In the genomic region with DNA sequence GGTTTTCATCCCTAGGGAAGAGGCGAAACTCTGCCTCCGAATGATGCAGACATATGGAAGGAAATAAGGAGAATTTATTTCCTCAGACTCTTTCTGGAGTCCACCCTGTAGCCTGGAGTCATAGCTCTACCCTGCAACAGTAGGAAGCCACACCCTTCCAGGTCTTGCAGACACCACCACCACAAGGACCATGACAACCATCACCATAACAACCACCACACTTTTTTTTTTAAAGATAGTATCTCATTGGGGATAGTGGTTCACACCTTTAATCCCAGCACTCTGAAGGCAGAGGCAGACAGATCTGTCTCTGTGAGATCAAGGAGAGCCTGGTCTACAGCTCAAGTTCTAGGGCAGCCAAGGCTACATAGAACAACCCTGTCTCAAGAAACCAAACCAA, we compare ENCODE assay signal across 20 mouse cellular contexts. TPM values are rescaled to one million over a fixed set of nuclear protein-coding genes. Genes with fewer than 3 reads are reported as not detected.
A peak's percentile ranks its signal among the peaks of the same experiment; 100 is the strongest.
DNase-seq lines count a peak whose midpoint lies in the region; ATAC-seq and TF ChIP-seq lines count a peak whose summit lies in the region.
"Had no signal": no experiment of that assay in that cellular context is flagged by ENCODE, and none has a peak within 500 bp of the region (broad histone marks: within the 10 kb centered on the region; RNA-seq: fewer than 3 reads in every experiment).

No protein-coding gene starts in this region.

- no peak overlapping the region for H3K27ac ChIP-seq in ES-E14 (ENCODE audit: insufficient read depth, low read depth, low read length, poor library complexity, severe bottlenecking)
- no peak overlapping the region for H3K27ac ChIP-seq in forebrain, embryonic 16.5 days (ENCODE audit: low read length)
- H3K27ac ChIP-seq: embryonic facial prominence, embryonic 13.5 days; forebrain, embryonic 12.5 days; gastrocnemius, adult 2 months; hindbrain, embryonic 10.5 days; hindbrain, embryonic 14.5 days had no signal

- in situ Hi-C loops in ES-E14 (cut with MboI; ENCODE audit: low sequenced_read_pairs in 2 of 2, unreplicated experiment in 2 of 2): no loop called here

- H3K9ac ChIP-seq in ES-E14 (ENCODE audit: insufficient read depth, low read depth, low read length, poor library complexity, severe bottlenecking): no peak overlapping the region
- H3K9ac ChIP-seq in forebrain, embryonic 16.5 days (replicated peaks; ENCODE audit: low read depth, low read length): no peak overlapping the region
- H3K9ac ChIP-seq: embryonic facial prominence, embryonic 13.5 days; forebrain, embryonic 12.5 days; heart, embryonic 12.5 days had no signal

- no peak overlapping the region for H3K4me3 ChIP-seq in ES-E14 (ENCODE audit: insufficient read depth in 1 of 2, low read depth in 1 of 2, low read length in 2 of 2, poor library complexity in 1 of 2, severe bottlenecking in 1 of 2)
- no peak overlapping the region for H3K4me3 ChIP-seq in forebrain, embryonic 16.5 days (replicated peaks; ENCODE audit: low read length)
- H3K4me3 ChIP-seq: embryonic facial prominence, embryonic 13.5 days; forebrain, embryonic 12.5 days; gastrocnemius, adult 2 months; heart, embryonic 12.5 days; hindbrain, embryonic 10.5 days had no signal

- no peaks in the 10 kb centered on the region for H3K27me3 ChIP-seq in forebrain, embryonic 16.5 days (replicated peaks; ENCODE audit: control insufficient read depth, insufficient read depth, low read length)
- H3K27me3 ChIP-seq: embryonic facial prominence, embryonic 13.5 days; forebrain, embryonic 12.5 days; heart, embryonic 12.5 days had no signal

- no peak overlapping the region for H3K4me2 ChIP-seq in forebrain, embryonic 16.5 days (ENCODE audit: low read length)
- H3K4me2 ChIP-seq: embryonic facial prominence, embryonic 13.5 days; forebrain, embryonic 12.5 days; heart, embryonic 12.5 days; hindbrain, embryonic 14.5 days had no signal

- no peak for ATAC-seq in CD4-positive, CD25-positive, alpha-beta regulatory T cell, adult 4 months
- peak; percentile 63 for ATAC-seq in activated CD4-positive, CD25-positive, alpha-beta regulatory T cell, adult 4 months
- ATAC-seq in forebrain, embryonic 16.5 days: no peak
- ATAC-seq: intestine, embryonic 16.5 days had no signal

- DNase-seq in CD4-positive, CD25-positive, alpha-beta regulatory T cell, adult 2 months (ENCODE audit: low read depth, low spot score): peak; percentile 17
- no peak for DNase-seq in ES-E14 (ENCODE audit: low read depth, low spot score)
- DNase-seq in naive thymus-derived CD4-positive, alpha-beta T cell, adult 2 months (ENCODE audit: low read depth): peak; percentile 21
- no peak for DNase-seq in right cerebral cortex, postnatal 25 days
- DNase-seq in ovary, postnatal 14 days (ENCODE audit: low spot score): no peak
- DNase-seq: adrenal gland, adult 2 months; adrenal gland, postnatal 25 days; cerebellum, adult 18-20 months; cerebellum, adult 9-11 months; cerebellum, postnatal 36 days; gastrocnemius, adult 2 months had no signal

- WGBS in forebrain, embryonic 16.5 days: 94% methylated on average over 2 of the region's 2 CpGs

- H3K9me3 ChIP-seq in ES-E14 (ENCODE audit: control insufficient read depth, insufficient read depth, low read depth, low read length): no peaks in the 10 kb centered on the region
- H3K9me3 ChIP-seq in forebrain, embryonic 16.5 days (ENCODE audit: control insufficient read depth, low read length): no peaks in the 10 kb centered on the region
- H3K9me3 ChIP-seq: embryonic facial prominence, embryonic 13.5 days; forebrain, embryonic 12.5 days; heart, embryonic 12.5 days; hindbrain, embryonic 10.5 days had no signal

- no peaks in the 10 kb centered on the region for H3K4me1 ChIP-seq in ES-E14 (ENCODE audit: control insufficient read depth in 2 of 2, insufficient read depth in 2 of 2, low read length in 2 of 2, poor library complexity in 1 of 2)
- H3K4me1 ChIP-seq in forebrain, embryonic 16.5 days (replicated peaks; ENCODE audit: control insufficient read depth, insufficient read depth, low read length): no peaks in the 10 kb centered on the region
- H3K4me1 ChIP-seq: embryonic facial prominence, embryonic 13.5 days; forebrain, embryonic 12.5 days; heart, embryonic 12.5 days had no signal

- no peaks in the 10 kb centered on the region for H3K36me3 ChIP-seq in ES-E14 (ENCODE audit: control insufficient read depth, insufficient read depth, low read length, poor library complexity, severe bottlenecking)
- H3K36me3 ChIP-seq in forebrain, embryonic 16.5 days (ENCODE audit: control insufficient read depth, insufficient read depth): no peaks in the 10 kb centered on the region
- H3K36me3 ChIP-seq: embryonic facial prominence, embryonic 13.5 days; forebrain, embryonic 12.5 days; heart, embryonic 12.5 days; hindbrain, embryonic 10.5 days had no signal

TF ChIP-seq in ES-E14, 5 proteins besides CTCF, POLR2A, EP300 and RAD21:
- TF ChIP-seq HCFC1 (IDR thresholded peaks at IDR 0.05; ENCODE audit: borderline replicate concordance, insufficient read depth, low read length) (no peak), MAFK (IDR thresholded peaks at IDR 0.05; ENCODE audit: insufficient read depth, low read depth, low read length) (no peak), ZNF384 (IDR thresholded peaks at IDR 0.05; ENCODE audit: low read depth, low read length) (peak; percentile 56; the same call in 1 of the 2 replicates), ZC3H11A (IDR thresholded peaks at IDR 0.05; ENCODE audit: borderline replicate concordance, low read depth, low read length) (no peak)

RNA-seq across cellular contexts. Expression of gene Dnajc27, which starts 16.9 kb away (rescaled TPM):
- polyA plus RNA-seq in CD4-positive, CD25-positive, alpha-beta regulatory T cell, adult 4 months (2017; shearing (Covaris generic)): 1 to 10 TPM; 2.3 to 4.9 TPM
- total RNA-seq in ES-E14 (2012; rRNA removed): 10.1 and 12.8 TPM in 2 replicates
- 1 to 10 TPM; 2.8 to 3.8 TPM for polyA plus RNA-seq in activated CD4-positive, CD25-positive, alpha-beta regulatory T cell, adult 4 months (2017; shearing (Covaris generic))
- polyA plus RNA-seq in forebrain, embryonic 16.5 days (2015; fragmentation: Nextera tagmentation; extraction: Ambion mirVana): 13.3 and 15.6 TPM in 2 replicates

RNA-seq across cellular contexts. Expression of gene Efr3b, which starts 26.8 kb away (rescaled TPM):
- polyA plus RNA-seq in CD4-positive, CD25-positive, alpha-beta regulatory T cell, adult 4 months (2017; shearing (Covaris generic)): under 1 TPM; 0.11 to 0.61 TPM
- 3.5 and 5.1 TPM in 2 replicates for total RNA-seq in ES-E14 (2012; rRNA removed)
- polyA plus RNA-seq in activated CD4-positive, CD25-positive, alpha-beta regulatory T cell, adult 4 months (2017; shearing (Covaris generic)): under 1 TPM in 1 of 2 experiments, not detected in 1; 0.37 TPM
- 33.1 and 37.2 TPM in 2 replicates for polyA plus RNA-seq in forebrain, embryonic 16.5 days (2015; fragmentation: Nextera tagmentation; extraction: Ambion mirVana)

Comparison
In these comparisons a context has a peak if more than half of its experiments do, and no peak if none do; other contexts are left out.
1. DNase-seq: peak in CD4-positive, CD25-positive, alpha-beta regulatory T cell, adult 2 months (single experiment) and naive thymus-derived CD4-positive, alpha-beta T cell, adult 2 months (single experiment); none in ES-E14 (single experiment), right cerebral cortex, postnatal 25 days (single experiment) and ovary, postnatal 14 days (single experiment).
2. RNA of gene Efr3b, which starts 26.8 kb away (polyA plus RNA-seq): 33.1 to 37.2 TPM in forebrain, embryonic 16.5 days; 0.11 to 0.61 TPM in CD4-positive, CD25-positive, alpha-beta regulatory T cell, adult 4 months and 0.37 TPM in activated CD4-positive, CD25-positive, alpha-beta regulatory T cell, adult 4 months; every median in the first group is over 10 times any median in the second.